Mouse (Mus musculus): Measurements from ENCODE around the gene Spib. TPM values are rescaled to one million over a fixed set of nuclear protein-coding genes. Genes with fewer than 3 reads are reported as not detected.
A peak's percentile ranks its signal among the peaks of the same experiment; 100 is the strongest.

Gene Spib
- polyA plus RNA-seq, 1 experiment = 0.01 TPM

DNA sequence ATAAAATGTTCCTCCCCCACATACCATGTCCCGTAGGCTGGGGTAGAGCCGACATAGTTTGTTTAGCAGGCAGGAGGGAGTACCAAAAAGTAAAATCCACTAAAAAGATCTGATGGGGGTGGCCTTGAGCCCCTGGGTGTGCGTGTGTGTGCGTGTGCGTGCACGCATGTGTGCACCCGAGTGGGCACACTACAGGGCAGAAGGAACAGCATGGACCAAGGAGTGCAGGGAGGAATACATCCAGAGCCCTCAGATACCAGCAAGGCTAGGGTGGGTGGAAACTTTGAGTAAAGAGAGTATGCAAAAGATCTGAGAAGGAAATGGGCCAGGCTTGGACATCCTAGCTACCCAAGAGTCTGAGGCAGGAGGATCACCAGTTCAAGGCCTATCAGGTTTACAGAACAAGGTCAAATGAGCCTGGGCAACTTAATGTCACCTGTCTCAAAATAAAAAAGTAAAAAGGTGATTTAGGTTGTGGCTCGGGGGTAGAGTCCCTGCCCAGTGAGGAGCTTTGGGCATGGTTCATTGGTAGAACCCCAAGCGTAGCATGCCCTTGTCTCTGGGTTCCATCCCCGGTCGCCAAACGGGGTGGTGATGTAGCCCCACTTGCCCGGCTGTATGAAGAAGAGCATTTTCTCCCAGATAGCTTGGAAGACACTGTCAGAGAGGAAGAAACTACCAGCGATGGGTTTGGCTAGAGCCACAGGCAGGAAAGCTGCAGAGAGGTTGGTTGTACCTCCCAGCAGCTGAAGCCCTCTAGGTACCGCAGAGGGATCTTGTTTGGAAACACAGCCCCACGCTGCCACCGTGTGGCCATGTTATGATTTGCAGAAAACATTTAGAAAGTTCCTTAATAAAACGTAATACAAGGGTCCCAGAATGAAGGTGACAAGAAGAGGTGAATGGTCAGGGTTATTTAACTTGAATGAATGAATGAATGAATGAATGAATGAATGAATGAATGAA lies 28.8 kb upstream of the Spib start:
- no peaks in the 10 kb centered on the region for H3K36me3 ChIP-seq (ENCODE audit: control insufficient read depth, insufficient read depth)
- H3K4me3 ChIP-seq (ENCODE audit: insufficient read depth, poor library complexity, severe bottlenecking) = no peak overlapping the region
- peaks cover 8% of the 10 kb centered on the region for H3K27me3 ChIP-seq (ENCODE audit: control insufficient read depth, insufficient read depth, insufficient read length)
- no peaks in the 10 kb centered on the region for H3K79me3 ChIP-seq (ENCODE audit: low read depth)
- H3ac ChIP-seq (ENCODE audit: control insufficient read depth, insufficient read length, low read depth) = no peak overlapping the region
- no peaks in the 10 kb centered on the region for H3K79me2 ChIP-seq (ENCODE audit: control insufficient read depth, insufficient read depth)
- TF ChIP-seq FOSL1 (IDR thresholded peaks at IDR 0.05; ENCODE audit: insufficient read depth, low read length, poor library complexity, severe bottlenecking) = no peak
- peak; percentile 11 for TF ChIP-seq CTCF (IDR thresholded peaks at IDR 0.05; ENCODE audit: control insufficient read depth, insufficient read depth, insufficient read length)
- TF ChIP-seq MAX (IDR thresholded peaks at IDR 0.05) = no peak

DNA sequence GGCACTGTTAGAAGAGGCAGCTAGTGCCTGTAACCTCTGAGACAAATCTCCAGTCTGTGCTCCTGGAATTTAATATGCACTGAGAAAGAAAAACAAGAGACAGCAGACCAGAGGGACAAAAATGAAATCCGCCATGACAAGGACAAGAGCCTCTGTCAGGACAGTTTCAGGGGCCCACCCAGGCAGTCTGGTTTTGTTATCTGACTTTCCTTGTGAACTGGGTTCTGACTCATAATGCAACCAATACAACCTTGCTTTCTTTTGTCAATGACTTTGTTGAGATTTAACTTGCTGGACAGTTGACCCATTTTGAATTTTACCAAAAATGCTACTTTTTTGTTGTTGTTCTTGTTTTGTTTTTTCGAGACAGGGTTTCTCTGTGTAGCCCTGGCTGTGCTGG lies 25.8 kb upstream of the Spib start:
- H3K27me3 ChIP-seq (ENCODE audit: control insufficient read depth, insufficient read depth, insufficient read length) = no peaks in the 10 kb centered on the region
- TF ChIP-seq MAX (IDR thresholded peaks at IDR 0.05) = no peak
- no peak for TF ChIP-seq FOSL1 (IDR thresholded peaks at IDR 0.05; ENCODE audit: insufficient read depth, low read length, poor library complexity, severe bottlenecking)
- no peak for TF ChIP-seq CTCF (IDR thresholded peaks at IDR 0.05; ENCODE audit: control insufficient read depth, insufficient read depth, insufficient read length)
- TF ChIP-seq MYOG (IDR thresholded peaks at IDR 0.05; ENCODE audit: control insufficient read depth, extremely low read depth, insufficient read length) = no peak
- TF ChIP-seq CEBPB (IDR thresholded peaks at IDR 0.05; ENCODE audit: low read depth) = no peak
- no peak for TF ChIP-seq USF1 (IDR thresholded peaks at IDR 0.05; ENCODE audit: low read depth)
- no peak for TF ChIP-seq MYOD1 (IDR thresholded peaks at IDR 0.05; ENCODE audit: control insufficient read depth, insufficient read length, low read depth)
- H3K79me3 ChIP-seq (ENCODE audit: low read depth) = no peaks in the 10 kb centered on the region
- H3K79me2 ChIP-seq (ENCODE audit: control insufficient read depth, insufficient read depth) = no peaks in the 10 kb centered on the region
- no peak overlapping the region for H3ac ChIP-seq (ENCODE audit: control insufficient read depth, insufficient read length, low read depth)
- H3K36me3 ChIP-seq (ENCODE audit: control insufficient read depth, insufficient read depth) = no peaks in the 10 kb centered on the region
- no peak overlapping the region for H3K4me3 ChIP-seq (ENCODE audit: insufficient read depth, poor library complexity, severe bottlenecking)

DNA sequence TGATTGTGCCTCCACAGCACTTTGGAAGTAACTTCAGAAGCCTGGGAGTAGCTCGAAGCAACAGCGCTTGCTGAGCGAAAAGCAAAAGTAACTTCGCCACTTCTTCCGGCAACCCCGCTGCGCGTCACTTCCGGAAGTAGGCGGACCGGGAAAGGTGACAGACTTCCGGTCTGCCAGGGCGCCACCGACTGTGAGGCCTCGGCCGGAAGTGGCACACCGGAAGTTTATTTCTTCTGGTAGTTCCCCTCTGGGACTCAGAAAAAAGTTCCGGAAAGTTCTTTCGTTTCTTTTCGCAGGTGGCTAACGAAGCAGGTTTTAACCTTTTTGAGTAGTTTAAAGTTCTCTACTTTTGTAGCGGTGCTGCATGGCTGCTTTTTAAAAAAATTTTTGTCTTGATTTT lies 22.0 kb upstream of the Spib start, which contains the start of gene Nr1h2:
TSS of gene Nr1h2 (minus strand) at position 126 of the 400 bp plus-strand sequence.
- Histone ChIP-seq H3ac (ENCODE audit: control insufficient read depth, insufficient read length, low read depth) (peak within 1 kb of the TSS; percentile 87), H3K79me2 (ENCODE audit: control insufficient read depth, insufficient read depth) (no peaks in the 10 kb centered on the region), H3K79me3 (ENCODE audit: low read depth) (no peaks in the 10 kb centered on the region), H3K4me3 (ENCODE audit: insufficient read depth, poor library complexity, severe bottlenecking) (peak within 1 kb of the TSS; percentile 74), H3K36me3 (ENCODE audit: control insufficient read depth, insufficient read depth) (peaks cover 9% of the 10 kb centered on the region), H3K27me3 (ENCODE audit: control insufficient read depth, insufficient read depth, insufficient read length) (no peaks in the 10 kb centered on the region)
- TF ChIP-seq FOSL1 (IDR thresholded peaks at IDR 0.05; ENCODE audit: insufficient read depth, low read length, poor library complexity, severe bottlenecking) = no peak
- peak; percentile 36 for TF ChIP-seq MAX (IDR thresholded peaks at IDR 0.05)

DNA sequence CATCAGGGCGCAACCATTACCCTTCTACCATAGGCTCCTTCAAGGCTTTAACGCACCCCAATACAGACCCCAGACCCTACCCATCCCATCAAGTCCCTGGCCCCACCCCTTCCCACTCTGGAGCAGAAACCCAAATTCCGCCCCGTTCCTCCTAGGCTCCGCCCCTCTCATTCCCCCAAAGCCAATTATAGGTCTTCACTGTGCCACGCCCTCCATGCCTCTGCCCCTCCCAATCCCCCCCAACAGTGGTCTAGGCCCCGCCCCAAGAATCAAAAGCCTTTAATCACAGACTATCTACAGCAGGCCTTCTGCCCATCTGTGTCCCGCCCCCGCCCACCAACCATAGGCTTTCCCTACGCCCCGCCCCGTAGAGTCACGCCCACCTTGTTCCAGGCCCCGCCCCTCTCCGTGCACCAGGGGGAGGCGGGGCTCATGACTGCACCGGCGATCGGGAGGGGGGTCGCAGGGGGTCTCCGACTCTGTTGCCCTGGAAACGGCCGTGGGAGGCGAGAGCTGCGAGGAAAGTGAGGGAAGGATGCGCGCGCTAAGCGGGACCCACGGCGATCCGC lies 21.4 kb upstream of the Spib start:
- Histone ChIP-seq H3K4me3 (ENCODE audit: insufficient read depth, poor library complexity, severe bottlenecking) (peak overlapping the region; percentile 74), H3ac (ENCODE audit: control insufficient read depth, insufficient read length, low read depth) (peak overlapping the region; percentile 87), H3K27me3 (ENCODE audit: control insufficient read depth, insufficient read depth, insufficient read length) (no peaks in the 10 kb centered on the region), H3K79me3 (ENCODE audit: low read depth) (no peaks in the 10 kb centered on the region), H3K79me2 (ENCODE audit: control insufficient read depth, insufficient read depth) (no peaks in the 10 kb centered on the region), H3K36me3 (ENCODE audit: control insufficient read depth, insufficient read depth) (peaks cover 9% of the 10 kb centered on the region)
- no peak for TF ChIP-seq USF1 (IDR thresholded peaks at IDR 0.05; ENCODE audit: low read depth)
- no peak for TF ChIP-seq FOSL1 (IDR thresholded peaks at IDR 0.05; ENCODE audit: insufficient read depth, low read length, poor library complexity, severe bottlenecking)
- TF ChIP-seq MAX (IDR thresholded peaks at IDR 0.05) = no peak
- TF ChIP-seq CEBPB (IDR thresholded peaks at IDR 0.05; ENCODE audit: low read depth) = no peak
- no peak for TF ChIP-seq MYOG (IDR thresholded peaks at IDR 0.05; ENCODE audit: control insufficient read depth, extremely low read depth, insufficient read length)
- TF ChIP-seq CTCF (IDR thresholded peaks at IDR 0.05; ENCODE audit: control insufficient read depth, insufficient read depth, insufficient read length) = no peak
- TF ChIP-seq MYOD1 (IDR thresholded peaks at IDR 0.05; ENCODE audit: control insufficient read depth, insufficient read length, low read depth) = no peak

DNA sequence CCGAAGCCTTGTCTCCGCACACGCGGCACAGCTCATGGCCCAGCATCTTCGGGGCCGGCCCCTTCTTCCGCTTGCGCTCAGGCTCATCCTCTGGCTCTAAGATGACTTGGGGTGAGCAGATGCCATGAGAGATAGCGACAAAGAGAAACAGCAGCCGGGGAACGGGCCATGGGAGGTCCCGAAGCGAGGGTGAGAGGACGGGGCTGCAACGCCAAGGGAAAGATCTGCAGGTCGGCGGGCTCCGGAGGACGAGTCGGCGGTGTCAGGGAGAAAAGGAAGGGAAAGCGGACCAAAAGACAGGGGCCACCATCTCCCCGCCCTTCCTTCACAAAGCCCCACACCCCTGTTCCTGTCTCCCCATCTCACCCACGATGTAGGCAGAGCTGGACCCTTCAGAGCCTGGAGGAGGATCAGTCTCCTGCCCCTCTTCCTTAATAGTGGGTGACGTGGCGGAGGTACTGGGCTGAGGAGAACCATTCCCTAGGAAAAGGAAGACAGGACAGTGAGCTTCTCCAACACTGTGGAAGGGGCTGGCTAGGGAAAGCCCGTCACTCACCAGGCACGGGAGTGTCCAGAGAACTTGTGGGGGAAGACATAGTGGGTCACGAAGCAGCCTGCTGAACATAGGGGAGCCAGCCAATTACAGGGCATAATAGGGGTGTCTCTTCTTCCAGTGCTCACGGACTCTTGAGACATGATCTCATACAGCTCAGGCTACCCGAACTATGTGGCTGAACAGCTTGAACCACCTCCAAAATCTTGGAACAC lies 20.5 kb upstream of the Spib start:
- Histone ChIP-seq H3K79me2 (ENCODE audit: control insufficient read depth, insufficient read depth) (peaks cover 9% of the 10 kb centered on the region), H3K36me3 (ENCODE audit: control insufficient read depth, insufficient read depth) (peaks cover 9% of the 10 kb centered on the region), H3K79me3 (ENCODE audit: low read depth) (peaks cover 7% of the 10 kb centered on the region), H3ac (ENCODE audit: control insufficient read depth, insufficient read length, low read depth) (no peak overlapping the region), H3K27me3 (ENCODE audit: control insufficient read depth, insufficient read depth, insufficient read length) (no peaks in the 10 kb centered on the region), H3K4me3 (ENCODE audit: insufficient read depth, poor library complexity, severe bottlenecking) (peak overlapping the region; percentile 14)
- TF ChIP-seq FOSL1 (IDR thresholded peaks at IDR 0.05; ENCODE audit: insufficient read depth, low read length, poor library complexity, severe bottlenecking) (no peak), CTCF (IDR thresholded peaks at IDR 0.05; ENCODE audit: control insufficient read depth, insufficient read depth, insufficient read length) (no peak), MYOG (IDR thresholded peaks at IDR 0.05; ENCODE audit: control insufficient read depth, extremely low read depth, insufficient read length) (no peak), MAX (IDR thresholded peaks at IDR 0.05) (no peak), MYOD1 (IDR thresholded peaks at IDR 0.05; ENCODE audit: control insufficient read depth, insufficient read length, low read depth) (no peak), USF1 (IDR thresholded peaks at IDR 0.05; ENCODE audit: low read depth) (no peak), CEBPB (IDR thresholded peaks at IDR 0.05; ENCODE audit: low read depth) (no peak)

Data from C2C12 (cell line).